Mouse (Mus musculus) heart, adult 11 months (tissue): ENCODE measurements around the gene Xlr.

Experiments used
- DNase-seq: peaks from one replicate; pipeline ENCODE4 v3.0.0; 2022

Xlr gene

GRCm38 (mm10) chrX:53797519-53797918, at the start of gene Xlr:
Gene Xlr, minus strand, starts transcription at chrX:53797706.
- DNase-seq, result peak; percentile 94

GRCm38 (mm10) chrX:53799074-53799473, 1.6 kb upstream of the Xlr start:
- DNase-seq, result no peak

GRCm38 (mm10) chrX:53776276-53776675, 21.2 kb downstream of the Xlr start, which contains the start of gene Zfp36l3:
Gene Zfp36l3, minus strand, starts transcription at chrX:53776394.
- no peak for DNase-seq

- DNase-seq, result no peak
These were observed 39.8 kb downstream of the Xlr start, which contains the start of gene 1700013H16Rik for GRCm38 (mm10) chrX:53757736-53758135. Gene 1700013H16Rik, minus strand, starts transcription at chrX:53757831.

- no peak for DNase-seq
These were observed 44.7 kb downstream of the Xlr start for GRCm38 (mm10) chrX:53752851-53753250.

GRCm38 (mm10) chrX:53728967-53729366, 68.5 kb downstream of the Xlr start:
- no peak for DNase-seq
